Mouse (Mus musculus) ES-E14 (cell line): Measurements from ENCODE around the gene Shld2. TPM values are rescaled to one million over a fixed set of nuclear protein-coding genes. Genes with fewer than 3 reads are reported as not detected.

Experiments
- DNase-seq: peaks from one replicate; pipeline ENCODE4 v3.0.0-alpha.2; 2013; ENCODE audit warnings: low read depth, low spot score
- H3K27ac ChIP-seq: 2 replicates; pipeline ENCODE4 v1.5.1; 2012; ENCODE audit warnings: low read depth, mild to moderate bottlenecking, low read length, moderate library complexity, mixed read lengths; ENCODE audit not compliant: poor library complexity, insufficient read depth, severe bottlenecking
- H3K36me3 ChIP-seq: 2 replicates; pipeline ENCODE4 v1.6.1; 2012; ENCODE audit warnings: mild to moderate bottlenecking, low read length, moderate library complexity, mixed read lengths; ENCODE audit not compliant: control insufficient read depth, poor library complexity, insufficient read depth, severe bottlenecking
- H3K4me1 ChIP-seq, 2 experiments: fragments of 150-350 bp in 1 of 2; sonication (generic) in 1 of 2; 2 replicates each; pipeline ENCODE4 v1.6.1; 2012; ENCODE audit warnings: low read length in 2 of 2, mild to moderate bottlenecking in 1 of 2, mixed read lengths in 1 of 2; ENCODE audit not compliant: control insufficient read depth in 2 of 2, insufficient read depth in 2 of 2, poor library complexity in 1 of 2
- H3K4me3 ChIP-seq, 2 experiments: fragments of 150-350 bp in 1 of 2; sonication (generic) in 1 of 2; 2 replicates each; pipeline ENCODE4 v1.5.1; 2012; ENCODE audit warnings: low read length in 2 of 2, low read depth in 1 of 2, mild to moderate bottlenecking in 1 of 2, mixed read lengths in 1 of 2; ENCODE audit not compliant: insufficient read depth in 1 of 2, poor library complexity in 1 of 2, severe bottlenecking in 1 of 2
- H3K9ac ChIP-seq: 2 replicates; pipeline ENCODE4 v1.6.1; 2012; ENCODE audit warnings: low read depth, mild to moderate bottlenecking, low read length, mixed read lengths; ENCODE audit not compliant: poor library complexity, insufficient read depth, severe bottlenecking
- H3K9me3 ChIP-seq: fragments of 150-350 bp; sonication (generic); 2 replicates; pipeline ENCODE4 v1.6.1; 2012; ENCODE audit warnings: low read depth, mild to moderate bottlenecking, low read length; ENCODE audit not compliant: control insufficient read depth, insufficient read depth
- CHD2 ChIP-seq: IDR thresholded peaks from 2 replicates; pipeline ENCODE4 v1.6.1; 2014; ENCODE audit warnings: mild to moderate bottlenecking, low read depth, low read length, inconsistent platforms
- HCFC1 ChIP-seq: IDR thresholded peaks from 2 replicates; pipeline ENCODE4 v1.6.1; 2012; ENCODE audit warnings: low read length, inconsistent platforms, borderline replicate concordance; ENCODE audit not compliant: insufficient read depth
- MAFK ChIP-seq: IDR thresholded peaks from 2 replicates; pipeline ENCODE4 v1.6.1; 2014; ENCODE audit warnings: mild to moderate bottlenecking, low read depth, low read length, inconsistent platforms; ENCODE audit not compliant: insufficient read depth
- ZC3H11A ChIP-seq: IDR thresholded peaks from 2 replicates; pipeline ENCODE4 v1.6.1; 2012; ENCODE audit warnings: low read depth, mild to moderate bottlenecking, inconsistent platforms, low read length, borderline replicate concordance
- ZNF384 ChIP-seq: IDR thresholded peaks from 2 replicates; pipeline ENCODE4 v1.6.1; 2012; ENCODE audit warnings: low read depth, low read length, inconsistent platforms
- in situ Hi-C, 2 experiments: fragments of 600-800 bp; cut with MboI; formaldehyde crosslinking; loops; one replicate each; pipeline ENCODE4 v1.15.1; 2025; ENCODE audit warnings: low sequenced_read_pairs in 2 of 2, inconsistent platforms in 1 of 2; ENCODE audit not compliant: unreplicated experiment in 2 of 2
- total RNA-seq: library from RNA; depleted of rRNA; stranded (reverse); fragments of 300-350 nt; gene quantifications from 2 replicates; pipeline ENCODE4 v1.2.3, GENCODE M21; 2012

Gene Shld2
- total RNA-seq, 1 experiment = 10.8 TPM

GRCm38 (mm10) chr14:34312339-34313048, 2.2 kb upstream of the Shld2 start:
- TF ChIP-seq HCFC1 (no peak), CHD2 (no peak), ZC3H11A (no peak), MAFK (no peak), ZNF384 (no peak)
- H3K9me3 ChIP-seq = no peaks in the 10 kb centered on the region

GRCm38 (mm10) chr14:34311691-34312090, 1.4 kb upstream of the Shld2 start:
- Histone ChIP-seq H3K27ac (no peak overlapping the region), H3K36me3 (peaks cover 5% of the 10 kb centered on the region), H3K4me3 (peak overlapping the region; percentile 82 to 100), H3K4me1 (peaks cover 2 to 32% of the 10 kb centered on the region in 2 experiments), H3K9ac (peak overlapping the region; percentile 89; the same call in 1 of the 2 replicates), H3K9me3 (no peaks in the 10 kb centered on the region)
- in situ Hi-C loops = no loop called here
- TF ChIP-seq ZC3H11A (no peak), CHD2 (no peak), ZNF384 (no peak), MAFK (no peak), HCFC1 (no peak)
- no peak for DNase-seq

More at GRCm38 (mm10) chr14:34312339-34313048, 2.2 kb upstream of the Shld2 start:
- Histone ChIP-seq H3K4me1 (peaks cover 0 to 33% of the 10 kb centered on the region in 2 experiments), H3K36me3 (peaks cover 5% of the 10 kb centered on the region), H3K9ac (peak overlapping the region; percentile 66; the same call in 1 of the 2 replicates), H3K27ac (peak overlapping the region; percentile 55; the same call in 1 of the 2 replicates), H3K4me3 (peak overlapping the region; percentile 82 to 100)
- in situ Hi-C loops = no loop called here
- DNase-seq = no peak

- peaks cover 2 to 32% of the 10 kb centered on the region in 2 experiments for H3K4me1 ChIP-seq
- no peak for TF ChIP-seq HCFC1
- no peak for TF ChIP-seq MAFK
- TF ChIP-seq CHD2 = no peak
- TF ChIP-seq ZC3H11A = no peak
- TF ChIP-seq ZNF384 = no peak
- H3K9me3 ChIP-seq = no peaks in the 10 kb centered on the region
- H3K9ac ChIP-seq = peak overlapping the region; percentile 89
- peaks cover 5% of the 10 kb centered on the region for H3K36me3 ChIP-seq
- peak overlapping the region; percentile 82 to 100 for H3K4me3 ChIP-seq
- in situ Hi-C loops = no loop called here
- H3K27ac ChIP-seq = peak overlapping the region; percentile 75
- DNase-seq = no peak
Measured at GRCm38 (mm10) chr14:34311021-34311631, 833 bp upstream of the Shld2 start.

- in situ Hi-C loops = no loop called here
- Histone ChIP-seq H3K27ac (peak overlapping the region; percentile 71), H3K4me1 (peaks cover 2 to 24% of the 10 kb centered on the region in 2 experiments), H3K9ac (peak overlapping the region; percentile 75), H3K9me3 (no peaks in the 10 kb centered on the region), H3K36me3 (peaks cover 5% of the 10 kb centered on the region), H3K4me3 (peak overlapping the region; percentile 82)
- DNase-seq = no peak
- TF ChIP-seq HCFC1 = no peak
- TF ChIP-seq ZC3H11A = no peak
- peak; percentile 63; the same call in 1 of the 2 replicates for TF ChIP-seq ZNF384
Measured at GRCm38 (mm10) chr14:34309907-34310233, 423 bp downstream of the Shld2 start.
